Mouse (Mus musculus) kidney, adult 2 months (tissue): Measurements from ENCODE around the gene Ndufs3. TPM values are rescaled to one million over a fixed set of nuclear protein-coding genes. Genes with fewer than 3 reads are reported as not detected.

Experiments used
- DNase-seq: peaks from one replicate; pipeline ENCODE4 v3.0.0; 2021
- H3K27ac ChIP-seq: fragments of 200-500 bp; 2 replicates; pipeline ENCODE4 v1.5.1; 2012; ENCODE audit warnings: low read depth, low read length, control low read depth, inconsistent platforms; ENCODE audit not compliant: insufficient read depth
- H3K27me3 ChIP-seq: fragments of 200-500 bp; replicated peaks from 2 replicates; pipeline ENCODE4 v1.6.1; 2012; ENCODE audit warnings: mild to moderate bottlenecking, moderate library complexity, low read length, inconsistent platforms; ENCODE audit not compliant: control insufficient read depth, insufficient read depth
- H3K36me3 ChIP-seq: fragments of 200-500 bp; 2 replicates; pipeline ENCODE4 v1.6.1; 2012; ENCODE audit warnings: mild to moderate bottlenecking, moderate library complexity, low read length, inconsistent platforms; ENCODE audit not compliant: control insufficient read depth, insufficient read depth
- H3K4me1 ChIP-seq: fragments of 200-500 bp; 2 replicates; pipeline ENCODE4 v1.6.1; 2011; ENCODE audit warnings: low read length; ENCODE audit not compliant: control insufficient read depth, insufficient read depth
- H3K4me3 ChIP-seq: fragments of 200-500 bp; 2 replicates; pipeline ENCODE4 v1.5.1; 2011; ENCODE audit warnings: mild to moderate bottlenecking, low read depth, low read length, control low read depth; ENCODE audit not compliant: insufficient read depth
- CTCF ChIP-seq: fragments of 200-500 bp; conservative IDR thresholded peaks from 2 replicates; pipeline ENCODE4 v1.5.1; 2011; ENCODE audit warnings: low read depth, mild to moderate bottlenecking, control low read depth, low read length, moderate library complexity, mixed read lengths; ENCODE audit not compliant: insufficient read depth, insufficient read length
- POLR2A ChIP-seq: fragments of 200-500 bp; IDR thresholded peaks from one replicate; pipeline ENCODE4 v1.6.1; 2011; ENCODE audit warnings: low read depth, low read length, control low read depth
- WGBS: fragments of 180-500 bp; shearing (Covaris S2); methylation state at CpG from one replicate; pipeline ENCODE4 v1.1.7; 2018; 5-methylcytosine and 5-hydroxymethylcytosine counted together
- polyA plus RNA-seq: library from polyadenylated mRNA; depleted of rRNA; stranded (reverse); fragments of >200 nt; gene quantifications from 2 replicates; pipeline ENCODE4 v1.2.3, GENCODE M21; 2012; rRNA removed

Gene Ndufs3
- polyA plus RNA-seq: 344 and 416 TPM in 2 replicates

DNA sequence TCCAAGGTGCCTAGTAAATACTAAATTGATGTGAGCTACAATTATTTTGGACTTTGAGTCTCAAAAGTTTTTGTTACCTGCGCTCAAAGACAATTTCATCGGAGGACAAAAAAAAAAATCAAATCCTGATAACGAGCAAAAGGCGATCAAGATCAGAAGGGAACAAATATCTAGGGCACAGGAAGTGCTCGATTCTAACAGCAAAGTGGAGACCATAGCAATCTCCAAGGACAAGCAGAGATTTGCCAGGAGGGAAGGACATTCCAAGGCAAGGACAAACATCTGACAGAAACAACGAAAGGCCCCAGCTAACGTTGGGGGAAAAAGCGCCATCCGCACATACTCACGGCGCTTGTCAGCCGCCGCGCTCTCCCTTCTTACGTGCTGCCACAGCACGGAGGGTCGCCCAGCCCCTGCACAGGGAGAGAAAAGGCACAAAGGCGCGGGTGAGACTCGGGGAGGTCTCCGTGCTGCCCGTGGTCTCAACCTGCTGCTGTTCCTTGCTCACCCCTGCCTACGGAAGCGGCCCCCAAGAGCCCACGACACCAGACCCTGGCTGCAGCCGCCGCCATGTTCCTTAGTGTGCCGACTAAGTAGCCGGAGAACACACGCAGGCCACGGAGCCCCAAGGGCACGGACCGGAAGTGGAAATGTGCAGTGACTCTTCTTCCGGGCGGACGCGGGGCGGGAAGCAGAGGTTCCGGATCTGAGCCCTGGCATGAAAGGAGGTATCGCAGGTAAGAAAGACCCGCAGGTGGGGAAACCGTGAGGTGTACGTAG is at the start of gene Ndufs3, which contains the start of gene Kbtbd4:
TSS of gene Ndufs3 (minus strand) at position 752 of the 780 bp plus-strand sequence.
TSS of gene Kbtbd4 (plus strand) at position 665 of the 780 bp plus-strand sequence.
- peak; percentile 94 for DNase-seq
- Histone ChIP-seq H3K4me3 (peak within 1 kb of the TSS; percentile 94), H3K36me3 (peaks cover 2% of the 10 kb centered on the region; the same call in 1 of the 2 replicates), H3K27me3 (no peaks in the 10 kb centered on the region), H3K27ac (peak within 1 kb of the TSS; percentile 99), H3K4me1 (peaks cover 11% of the 10 kb centered on the region; the same call in 1 of the 2 replicates)
- under 1% methylated on average over 43 of the region's 43 CpGs for WGBS
- no peak for TF ChIP-seq CTCF
- peak; percentile 71 for TF ChIP-seq POLR2A

DNA sequence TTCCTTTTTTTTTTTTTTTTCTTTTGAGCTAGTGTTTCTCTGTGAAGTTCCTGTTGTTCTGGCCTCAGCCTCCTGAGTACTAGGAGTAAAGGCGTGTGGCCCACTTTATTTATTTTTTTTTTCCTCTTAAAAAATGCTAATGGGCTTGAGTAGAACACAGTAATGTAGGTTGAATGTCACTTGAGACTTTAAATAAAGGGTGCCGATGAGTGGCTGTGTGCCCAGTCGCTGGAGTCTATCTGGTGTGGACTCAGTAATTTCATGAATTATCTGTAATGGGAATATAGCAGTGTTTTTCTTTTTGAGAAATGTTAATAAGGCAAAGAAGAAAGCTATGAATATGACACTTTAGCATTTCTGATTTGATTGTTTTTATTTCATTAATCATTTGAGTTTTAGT is 48.8 kb upstream of the Ndufs3 start:
- Histone ChIP-seq H3K4me3 (no peak overlapping the region), H3K27ac (no peak overlapping the region), H3K4me1 (peaks cover 8% of the 10 kb centered on the region; the same call in 1 of the 2 replicates), H3K27me3 (no peaks in the 10 kb centered on the region), H3K36me3 (no peaks in the 10 kb centered on the region)
- no peak for DNase-seq
- TF ChIP-seq POLR2A (no peak), CTCF (no peak)
- WGBS: 23% methylated on average over 3 of the region's 3 CpGs

DNA sequence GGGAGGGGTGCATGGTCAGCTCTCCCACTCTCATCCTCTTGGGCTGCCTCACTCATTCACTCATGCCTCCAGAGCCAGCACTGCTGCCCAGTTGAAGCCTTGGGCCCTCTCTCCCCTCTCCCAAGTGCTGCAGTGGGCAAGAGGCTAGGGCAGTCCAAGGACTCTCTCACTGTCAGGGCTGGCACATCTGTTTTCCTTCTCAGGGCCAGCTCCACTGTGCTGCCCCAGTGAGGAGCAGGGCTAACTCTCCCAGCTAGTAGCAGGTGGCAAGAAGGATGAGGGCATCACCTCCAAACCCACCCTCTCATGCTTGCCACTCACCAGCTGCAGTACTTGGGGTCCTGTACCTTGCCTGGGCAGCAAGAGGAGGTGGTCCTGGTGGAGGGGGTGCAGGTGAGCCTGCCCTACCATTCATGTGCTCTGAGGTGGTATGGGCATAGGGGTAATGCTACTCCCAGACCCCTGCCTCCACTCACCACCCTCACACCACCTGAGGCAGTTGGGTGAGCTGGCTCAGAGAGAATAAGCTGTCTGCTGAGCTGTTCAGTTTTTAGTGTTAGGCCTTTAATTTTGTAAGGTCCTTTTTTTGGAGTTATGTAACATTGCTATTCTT is 46.1 kb upstream of the Ndufs3 start:
- Histone ChIP-seq H3K27me3 (no peaks in the 10 kb centered on the region), H3K4me1 (peaks cover 8% of the 10 kb centered on the region; the same call in 1 of the 2 replicates), H3K4me3 (no peak overlapping the region), H3K27ac (no peak overlapping the region), H3K36me3 (no peaks in the 10 kb centered on the region)
- DNase-seq: no peak
- TF ChIP-seq POLR2A (no peak), CTCF (no peak)

DNA sequence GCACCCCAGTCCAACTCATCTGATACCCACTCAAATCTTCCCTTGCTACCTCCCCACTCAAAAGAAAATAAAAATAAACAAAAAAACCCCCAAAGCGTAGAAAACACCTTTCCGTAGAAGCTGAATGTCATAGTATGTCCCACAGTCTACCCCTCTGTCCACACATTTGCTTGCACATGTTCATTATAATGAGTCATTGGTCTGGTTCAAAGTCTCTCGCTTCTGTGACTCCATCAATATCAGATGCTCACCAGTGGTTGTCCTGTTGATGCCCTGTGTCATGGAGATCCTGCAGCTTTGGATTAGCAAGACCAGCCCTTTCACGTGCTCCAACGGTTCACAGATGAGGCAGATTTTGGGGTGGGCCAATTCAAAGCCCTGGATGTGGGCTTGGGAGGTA is 45.5 kb upstream of the Ndufs3 start:
- TF ChIP-seq POLR2A: no peak
- no peak for TF ChIP-seq CTCF
- no peak for DNase-seq

DNA sequence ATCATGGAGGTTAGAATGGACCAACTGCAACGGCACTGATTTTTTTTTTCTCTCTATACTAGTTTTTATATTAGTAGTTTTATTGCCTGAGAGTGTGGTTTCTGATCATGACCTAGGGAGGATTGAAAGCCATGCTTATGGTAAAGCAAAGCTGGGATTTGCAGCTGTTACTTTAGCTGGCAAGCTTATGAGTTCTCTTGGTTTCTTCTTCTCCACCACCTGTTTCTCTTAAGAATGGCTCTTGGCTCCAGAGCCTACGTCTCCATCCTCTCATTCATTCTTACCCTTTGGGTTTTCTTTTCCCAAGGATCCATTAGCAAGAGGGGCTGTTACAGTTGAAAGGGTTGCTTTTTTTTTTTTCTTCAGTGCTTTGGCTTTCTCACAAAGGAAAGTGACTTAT is 37.1 kb upstream of the Ndufs3 start:
- DNase-seq: no peak
- Histone ChIP-seq H3K27me3 (no peaks in the 10 kb centered on the region), H3K36me3 (no peaks in the 10 kb centered on the region), H3K27ac (no peak overlapping the region), H3K4me3 (no peak overlapping the region), H3K4me1 (peaks cover 17% of the 10 kb centered on the region; the same call in 1 of the 2 replicates)
- no peak for TF ChIP-seq POLR2A
- no peak for TF ChIP-seq CTCF
- 43% methylated on average over 2 of the region's 2 CpGs for WGBS

More for the DNA sequence above, 45.5 kb upstream of the Ndufs3 start:
- no peaks in the 10 kb centered on the region for H3K36me3 ChIP-seq
- no peaks in the 10 kb centered on the region for H3K27me3 ChIP-seq
- no peak overlapping the region for H3K27ac ChIP-seq
- H3K4me3 ChIP-seq: no peak overlapping the region
- 83% methylated on average over 5 of the region's 5 CpGs for WGBS
- H3K4me1 ChIP-seq: peaks cover 8% of the 10 kb centered on the region; the same call in 1 of the 2 replicates

DNA sequence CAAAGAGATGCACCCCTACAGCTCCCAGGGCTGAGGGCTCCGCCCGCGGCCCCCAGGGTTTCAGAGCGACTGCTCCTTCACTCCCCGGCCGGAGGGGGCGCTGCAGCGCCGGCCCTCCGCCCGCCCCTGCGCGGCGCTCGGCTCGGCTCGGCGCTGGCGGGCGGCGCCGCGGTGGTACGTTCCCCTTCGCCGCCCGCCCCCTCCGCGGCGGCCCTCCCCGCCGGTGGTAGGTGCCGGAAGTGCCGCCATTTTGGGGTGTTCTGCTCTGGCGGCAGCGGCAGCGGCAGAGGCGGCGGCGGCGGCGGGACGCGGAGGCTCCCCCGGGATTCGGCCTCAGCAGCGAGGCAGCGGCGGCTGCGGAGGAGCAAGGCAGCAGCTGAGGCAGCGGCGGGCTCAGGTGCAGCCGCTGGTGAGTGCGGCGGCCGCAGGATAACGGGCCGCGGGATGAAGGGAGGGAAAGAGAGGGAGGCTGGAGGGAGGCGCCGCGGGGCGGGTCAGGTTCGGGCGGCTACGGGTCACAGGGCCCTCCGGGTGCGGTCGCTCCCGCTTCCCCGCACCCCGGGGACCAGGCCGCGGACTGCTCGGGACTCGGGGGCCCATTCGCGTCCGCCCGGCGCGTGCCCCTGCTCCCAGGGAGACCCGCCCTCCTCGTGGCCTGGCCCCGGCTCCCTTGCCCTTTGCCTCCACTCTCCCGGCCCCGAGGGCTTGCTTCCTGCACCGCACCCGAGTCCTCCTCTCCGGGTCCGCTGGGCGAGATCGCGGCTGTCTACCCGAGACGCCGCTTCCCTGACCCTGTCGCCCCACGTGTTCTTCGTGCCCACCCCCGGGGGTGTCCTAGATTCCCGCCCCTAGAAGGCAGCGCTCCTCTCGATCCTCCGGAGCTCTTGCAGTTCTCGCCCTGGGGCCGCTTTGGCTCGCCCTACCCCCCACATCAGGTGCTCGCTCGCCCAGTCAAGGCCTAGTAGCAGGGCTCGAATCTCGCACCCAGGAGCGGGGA is 35.9 kb upstream of the Ndufs3 start, which contains the start of gene Celf1:
TSS of gene Celf1 (plus strand) at position 150 of the 997 bp plus-strand sequence.
- Histone ChIP-seq H3K27ac (peak within 1 kb of the TSS; percentile 82), H3K36me3 (no peaks in the 10 kb centered on the region), H3K27me3 (no peaks in the 10 kb centered on the region), H3K4me3 (peak within 1 kb of the TSS; percentile 95), H3K4me1 (peaks cover 17% of the 10 kb centered on the region; the same call in 1 of the 2 replicates)
- peak; percentile 89 for DNase-seq
- TF ChIP-seq CTCF (peak; percentile 38; the same call in 1 of the 2 replicates), POLR2A (no peak)
- under 1% methylated on average over 99 of the region's 113 CpGs for WGBS
